13 mouse cellular contexts compared by ENCODE assay signal in the genomic region with DNA sequence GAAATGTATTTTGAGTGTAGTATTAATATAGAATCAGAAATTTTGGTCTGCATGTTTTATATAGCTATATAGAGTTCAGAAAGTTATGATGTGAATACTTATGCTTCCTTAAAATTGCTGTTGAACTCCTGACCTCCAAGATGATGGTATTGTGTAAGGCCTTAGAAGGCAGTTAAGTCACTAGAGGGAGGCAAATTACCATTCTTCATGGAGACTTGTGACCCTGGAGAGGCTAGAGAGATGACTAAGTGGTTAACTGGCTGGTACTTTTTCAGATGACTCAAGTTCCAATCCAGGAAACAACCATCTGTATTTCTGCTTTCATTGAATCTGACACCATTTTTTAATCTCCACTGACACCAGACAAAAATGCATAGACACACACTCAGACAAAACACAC. TPM values are rescaled to one million over a fixed set of nuclear protein-coding genes. Genes with fewer than 3 reads are reported as not detected.
DNase-seq lines count a peak whose midpoint lies in the region; ATAC-seq and TF ChIP-seq lines count a peak whose summit lies in the region.
"Had no signal": no experiment of that assay in that cellular context is flagged by ENCODE, and none has a peak within 500 bp of the region (broad histone marks: within the 10 kb centered on the region; RNA-seq: fewer than 3 reads in every experiment).

No protein-coding gene starts in this region.

- no peak overlapping the region for H3K9ac ChIP-seq in liver, adult 2 months (ENCODE audit: low read depth, low read length)
- no peak overlapping the region for H3K9ac ChIP-seq in liver, embryonic 11.5 days (ENCODE audit: low read depth, low read length)

- no peak overlapping the region for H3K27ac ChIP-seq in liver, adult 2 months (replicated peaks; ENCODE audit: insufficient read depth, low read depth, low read length)
- no peak overlapping the region for H3K27ac ChIP-seq in liver, embryonic 11.5 days (ENCODE audit: low read depth, low read length)
- no peak overlapping the region for H3K27ac ChIP-seq in bone marrow, adult 2 months (ENCODE audit: control insufficient read depth, insufficient read depth, low read depth, low read length, poor library complexity)

- no peak for ATAC-seq in liver, embryonic 11.5 days (replicated peaks; ENCODE audit: low FRiP score)
- ATAC-seq in CD4-positive, CD25-positive, alpha-beta regulatory T cell, adult 4 months, result peak; percentile 95
- ATAC-seq in monocyte, adult 5-6 weeks (replicated peaks; ENCODE audit: insufficient number of reproducible peaks, low FRiP score, low TSS enrichment, poor library complexity, severe bottlenecking), result peak; percentile 97

- no peaks in the 10 kb centered on the region for H3K36me3 ChIP-seq in liver, adult 2 months (ENCODE audit: control insufficient read depth, insufficient read depth, low read length)
- H3K36me3 ChIP-seq in liver, embryonic 11.5 days (ENCODE audit: control insufficient read depth, insufficient read depth, low read length), result no peaks in the 10 kb centered on the region

- no peaks in the 10 kb centered on the region for H3K79me2 ChIP-seq in liver, adult 2 months (ENCODE audit: control insufficient read depth, insufficient read depth, low read length)

- DNase-seq in liver, adult 2 months (ENCODE audit: extremely low read depth, low read depth, low spot score), result peak; percentile 40
- DNase-seq in liver, embryonic 11.5 days (ENCODE audit: low spot score), result no peak
- no peak for DNase-seq in left cerebral cortex, adult 18-20 months (ENCODE audit: low spot score in 2 of 2)
- no peak for DNase-seq in ovary, postnatal 36 days (ENCODE audit: low spot score)
- DNase-seq in right cerebral cortex, postnatal 10 days (ENCODE audit: low spot score in 2 of 2), result no peak
- DNase-seq: adrenal gland, postnatal 25 days; cerebellum, adult 9-10 months; heart, postnatal 10 days; layer of hippocampus, postnatal 36 days; lung, adult 2 months had no signal

- H3K4me2 ChIP-seq in liver, embryonic 11.5 days, result no peak overlapping the region

- H3K4me3 ChIP-seq in liver, adult 2 months (ENCODE audit: insufficient read depth, low read depth, low read length), result no peak overlapping the region
- H3K4me3 ChIP-seq in liver, embryonic 11.5 days (ENCODE audit: low read depth, low read length), result no peak overlapping the region
- no peak overlapping the region for H3K4me3 ChIP-seq in bone marrow, adult 2 months (replicated peaks; ENCODE audit: control insufficient read depth, low read depth, low read length)

- H3K27me3 ChIP-seq in liver, adult 2 months (ENCODE audit: control insufficient read depth, insufficient read depth, low read length), result no peaks in the 10 kb centered on the region
- no peaks in the 10 kb centered on the region for H3K27me3 ChIP-seq in liver, embryonic 11.5 days (replicated peaks; ENCODE audit: control insufficient read depth, insufficient read depth, low read length)

- 0 out of 2 replicates have a peak, but pooled peaks have one; percentile 20 for TF ChIP-seq CTCF in liver, adult 2 months (IDR thresholded peaks at IDR 0.05; ENCODE audit: low read depth, low read length)
- TF ChIP-seq CTCF in bone marrow, adult 2 months (IDR thresholded peaks at IDR 0.05; ENCODE audit: control insufficient read depth, insufficient read depth, low read length), result peak; percentile 31; the same call in 1 of the 2 replicates

- H3K9me3 ChIP-seq in liver, embryonic 11.5 days (ENCODE audit: control insufficient read depth, low read length), result no peaks in the 10 kb centered on the region

- no peak for TF ChIP-seq POLR2A in liver, adult 2 months (IDR thresholded peaks at IDR 0.05; ENCODE audit: extremely low read depth, insufficient read depth, low read length)
- no peak for TF ChIP-seq POLR2A in bone marrow, adult 2 months (IDR thresholded peaks at IDR 0.05; ENCODE audit: borderline replicate concordance, control insufficient read depth, low read depth, low read length)

- no peaks in the 10 kb centered on the region for H3K4me1 ChIP-seq in liver, adult 2 months (ENCODE audit: control insufficient read depth, insufficient read depth, low read length)
- no peaks in the 10 kb centered on the region for H3K4me1 ChIP-seq in liver, embryonic 11.5 days (replicated peaks; ENCODE audit: control insufficient read depth, insufficient read depth, low read length)
- H3K4me1 ChIP-seq in bone marrow, adult 2 months (ENCODE audit: control insufficient read depth, insufficient read depth, low read length), result peaks cover 1% of the 10 kb centered on the region; the same call in 1 of the 2 replicates

RNA-seq across cellular contexts. Expression of a gene that starts 11.8 kb away (rescaled TPM):
- total RNA-seq in liver, adult 2 months (2014; rRNA removed), result 6.2 and 8.9 TPM in 2 replicates
- 0.55 and 1.2 TPM in 2 replicates for polyA plus RNA-seq in liver, adult 2 months (2012; rRNA removed)
- 4.3 and 4.6 TPM in 2 replicates for polyA plus RNA-seq in liver, embryonic 11.5 days (2014; fragmentation: Nextera tagmentation; extraction: Ambion mirVana)
- polyA plus RNA-seq in CD4-positive, CD25-positive, alpha-beta regulatory T cell, adult 4 months (2017; shearing (Covaris generic)), result 100 to 1,000 TPM; 206 to 219 TPM
- 29.3 and 41.8 TPM in 2 replicates for polyA plus RNA-seq in bone marrow, adult 2 months (2011; ENCODE audit: insufficient read depth, insufficient read length, low replicate concordance, missing spikeins)
- 152 to 228 TPM (median 167 TPM) in 3 replicates for total RNA-seq in monocyte, adult 5-6 weeks (2017)
- total RNA-seq in left cerebral cortex, adult 18-20 months (2021), result 1 to 10 TPM; 1.9 to 2.6 TPM
